ENCODE assay signal across 17 mouse cellular contexts in genomic region chr8:46447334-46447733, GRCm38 (mm10). TPM values are rescaled to one million over a fixed set of nuclear protein-coding genes. Genes with fewer than 3 reads are reported as not detected.
A peak's percentile ranks its signal among the peaks of the same experiment; 100 is the strongest.
DNase-seq lines count a peak whose midpoint lies in the region; ATAC-seq and TF ChIP-seq lines count a peak whose summit lies in the region.
"Had no signal": no experiment of that assay in that cellular context is flagged by ENCODE, and none has a peak within 500 bp of the region (broad histone marks: within the 10 kb centered on the region; RNA-seq: fewer than 3 reads in every experiment).

No protein-coding gene starts in this region.

- TF ChIP-seq POLR2A in liver, adult 2 months (IDR thresholded peaks at IDR 0.05; ENCODE audit: extremely low read depth, insufficient read depth, low read length) = peak; percentile 31; the same call in 1 of the 2 replicates

- no peaks in the 10 kb centered on the region for H3K27me3 ChIP-seq in intestine, postnatal 0 days (replicated peaks; ENCODE audit: control insufficient read depth, insufficient read depth, low read length)
- no peaks in the 10 kb centered on the region for H3K27me3 ChIP-seq in kidney, embryonic 15.5 days
- no peaks in the 10 kb centered on the region for H3K27me3 ChIP-seq in liver, adult 2 months (ENCODE audit: control insufficient read depth, insufficient read depth, low read length)
- H3K27me3 ChIP-seq in stomach, embryonic 16.5 days (ENCODE audit: control insufficient read depth, insufficient read depth, low read length) = no peaks in the 10 kb centered on the region
- H3K27me3 ChIP-seq in heart, embryonic 10.5 days (ENCODE audit: insufficient read depth, poor library complexity, severe bottlenecking) = 0 out of 2 replicates have a peak, but pooled peaks cover 4% of the 10 kb centered on the region
- H3K27me3 ChIP-seq: embryonic facial prominence, embryonic 15.5 days; forebrain, embryonic 13.5 days; midbrain, embryonic 12.5 days had no signal

- H3K36me3 ChIP-seq in intestine, postnatal 0 days (ENCODE audit: control insufficient read depth, insufficient read depth) = no peaks in the 10 kb centered on the region
- no peaks in the 10 kb centered on the region for H3K36me3 ChIP-seq in kidney, embryonic 15.5 days
- H3K36me3 ChIP-seq in liver, adult 2 months (ENCODE audit: control insufficient read depth, insufficient read depth, low read length) = no peaks in the 10 kb centered on the region
- no peaks in the 10 kb centered on the region for H3K36me3 ChIP-seq in stomach, embryonic 16.5 days (ENCODE audit: control insufficient read depth, insufficient read depth, low read length)
- H3K36me3 ChIP-seq in heart, embryonic 10.5 days = no peaks in the 10 kb centered on the region
- H3K36me3 ChIP-seq: embryonic facial prominence, embryonic 15.5 days; midbrain, embryonic 12.5 days had no signal

- peak overlapping the region; percentile 94 for H3K27ac ChIP-seq in intestine, postnatal 0 days (ENCODE audit: low read depth, low read length)
- no peak overlapping the region for H3K27ac ChIP-seq in kidney, embryonic 15.5 days
- peak overlapping the region; percentile 100 for H3K27ac ChIP-seq in liver, adult 2 months (replicated peaks; ENCODE audit: insufficient read depth, low read depth, low read length)
- no peak overlapping the region for H3K27ac ChIP-seq in stomach, embryonic 16.5 days (ENCODE audit: low read length)
- H3K27ac ChIP-seq in heart, embryonic 10.5 days = no peak overlapping the region
- H3K27ac ChIP-seq: embryonic facial prominence, embryonic 15.5 days; forebrain, embryonic 13.5 days; midbrain, embryonic 12.5 days had no signal

- no peak for TF ChIP-seq CTCF in intestine, postnatal 0 days (IDR thresholded peaks at IDR 0.05; ENCODE audit: low read depth)
- no peak for TF ChIP-seq CTCF in liver, adult 2 months (IDR thresholded peaks at IDR 0.05; ENCODE audit: low read depth, low read length)

- H3K9me3 ChIP-seq in intestine, postnatal 0 days (ENCODE audit: control insufficient read depth) = no peaks in the 10 kb centered on the region
- no peaks in the 10 kb centered on the region for H3K9me3 ChIP-seq in kidney, embryonic 15.5 days (replicated peaks)
- no peaks in the 10 kb centered on the region for H3K9me3 ChIP-seq in stomach, embryonic 16.5 days (replicated peaks; ENCODE audit: control insufficient read depth, low read length)
- no peaks in the 10 kb centered on the region for H3K9me3 ChIP-seq in heart, embryonic 10.5 days
- H3K9me3 ChIP-seq: embryonic facial prominence, embryonic 15.5 days; forebrain, embryonic 13.5 days; midbrain, embryonic 12.5 days had no signal

- no peak overlapping the region for H3K4me2 ChIP-seq in intestine, postnatal 0 days (replicated peaks; ENCODE audit: low read depth)
- H3K4me2 ChIP-seq in kidney, embryonic 15.5 days = no peak overlapping the region
- H3K4me2 ChIP-seq in stomach, embryonic 16.5 days (ENCODE audit: low read depth, low read length) = no peak overlapping the region
- H3K4me2 ChIP-seq: embryonic facial prominence, embryonic 15.5 days; forebrain, embryonic 13.5 days; midbrain, embryonic 12.5 days had no signal

- WGBS in intestine, postnatal 0 days = 34% methylated on average over 6 of the region's 6 CpGs
- WGBS in kidney, embryonic 15.5 days = 66% methylated on average over 6 of the region's 6 CpGs
- 32% methylated on average over 6 of the region's 6 CpGs for WGBS in liver, adult 2 months
- WGBS in stomach, embryonic 16.5 days = 61% methylated on average over 6 of the region's 6 CpGs
- 76% methylated on average over 6 of the region's 6 CpGs for WGBS in heart, embryonic 10.5 days

- ATAC-seq in intestine, postnatal 0 days = peak; percentile 73
- peak; percentile 88 for ATAC-seq in kidney, embryonic 15.5 days (replicated peaks; ENCODE audit: low FRiP score)
- peak; percentile 68 for ATAC-seq in stomach, embryonic 16.5 days (ENCODE audit: insufficient read depth, low FRiP score)
- ATAC-seq: forebrain, embryonic 13.5 days; hindbrain, embryonic 16.5 days had no signal

- DNase-seq in liver, adult 2 months (ENCODE audit: extremely low read depth, low read depth, low spot score) = peak; percentile 94
- no peak for DNase-seq in ovary, postnatal 14 days (ENCODE audit: low spot score)
- no peak for DNase-seq in T-cell, adult 2 months (ENCODE audit: low spot score)
- no peak for DNase-seq in heart, embryonic 10.5 days (ENCODE audit: low spot score)
- DNase-seq: adrenal gland, adult 8-10 months; cerebellum, adult 18-20 months; heart, postnatal 10 days; lung, postnatal 36 days; spleen, adult 18-20 months had no signal

- no peaks in the 10 kb centered on the region; the same call in 1 of the 2 replicates for H3K4me1 ChIP-seq in intestine, postnatal 0 days (replicated peaks; ENCODE audit: control insufficient read depth, insufficient read depth, low read length)
- peaks cover 13% of the 10 kb centered on the region for H3K4me1 ChIP-seq in kidney, embryonic 15.5 days
- peaks cover 25% of the 10 kb centered on the region for H3K4me1 ChIP-seq in liver, adult 2 months (ENCODE audit: control insufficient read depth, insufficient read depth, low read length)
- H3K4me1 ChIP-seq in stomach, embryonic 16.5 days (ENCODE audit: control insufficient read depth, insufficient read depth, low read length) = peaks cover 5% of the 10 kb centered on the region; the same call in 1 of the 2 replicates
- peaks cover 11% of the 10 kb centered on the region for H3K4me1 ChIP-seq in heart, embryonic 10.5 days
- H3K4me1 ChIP-seq: embryonic facial prominence, embryonic 15.5 days; forebrain, embryonic 13.5 days; midbrain, embryonic 12.5 days had no signal

- no peak overlapping the region for H3K4me3 ChIP-seq in intestine, postnatal 0 days (ENCODE audit: low read depth, low read length)
- no peak overlapping the region for H3K4me3 ChIP-seq in kidney, embryonic 15.5 days (replicated peaks)
- no peak overlapping the region for H3K4me3 ChIP-seq in liver, adult 2 months (ENCODE audit: insufficient read depth, low read depth, low read length)
- no peak overlapping the region for H3K4me3 ChIP-seq in stomach, embryonic 16.5 days (replicated peaks; ENCODE audit: low read length)
- no peak overlapping the region for H3K4me3 ChIP-seq in heart, embryonic 10.5 days
- H3K4me3 ChIP-seq: embryonic facial prominence, embryonic 15.5 days; forebrain, embryonic 13.5 days; midbrain, embryonic 12.5 days; myocyte had no signal

- H3K9ac ChIP-seq in intestine, postnatal 0 days (ENCODE audit: low read depth, low read length) = no peak overlapping the region
- no peak overlapping the region for H3K9ac ChIP-seq in kidney, embryonic 15.5 days
- H3K9ac ChIP-seq in liver, adult 2 months (ENCODE audit: low read depth, low read length) = 0 out of 2 replicates have a peak overlapping the region, but pooled peaks have one; percentile 28
- H3K9ac ChIP-seq in stomach, embryonic 16.5 days (ENCODE audit: low read length) = no peak overlapping the region
- H3K9ac ChIP-seq: embryonic facial prominence, embryonic 15.5 days; forebrain, embryonic 13.5 days; midbrain, embryonic 12.5 days had no signal

- H3K79me2 ChIP-seq in liver, adult 2 months (ENCODE audit: control insufficient read depth, insufficient read depth, low read length) = no peaks in the 10 kb centered on the region

RNA-seq across cellular contexts. Expression of gene Acsl1, which starts 23.5 kb away (rescaled TPM):
- 54.0 and 59.1 TPM in 2 replicates for polyA plus RNA-seq in intestine, postnatal 0 days (2015; fragmentation: Nextera tagmentation; extraction: Ambion mirVana)
- 18.5 and 18.8 TPM in 2 replicates for polyA plus RNA-seq in kidney, embryonic 15.5 days (2015; fragmentation: Nextera tagmentation; extraction: Ambion mirVana)
- total RNA-seq in liver, adult 2 months (2014; rRNA removed) = 447 and 506 TPM in 2 replicates
- 322 and 338 TPM in 2 replicates for polyA plus RNA-seq in liver, adult 2 months (2012; rRNA removed)
- 33.4 and 42.0 TPM in 2 replicates for polyA plus RNA-seq in stomach, embryonic 16.5 days (2015; fragmentation: Nextera tagmentation; extraction: Ambion mirVana)
- polyA plus RNA-seq in heart, embryonic 10.5 days (2016; fragmentation: Nextera tagmentation; extraction: Ambion mirVana) = 21.2 and 25.9 TPM in 2 replicates

Comparison
In these comparisons a context has a peak if more than half of its experiments do, and no peak if none do; other contexts are left out.
1. H3K27ac ChIP-seq: peak in intestine, postnatal 0 days (single experiment) and liver, adult 2 months (single experiment); none in kidney, embryonic 15.5 days (single experiment), stomach, embryonic 16.5 days (single experiment) and heart, embryonic 10.5 days (single experiment).
2. Peak in every context shown above with its lines, with median percentiles within 50 percentile points of each other: ATAC-seq.